Mouse (Mus musculus) forebrain, embryonic 13.5 days (tissue): ENCODE data around the gene Arxes1. TPM values are rescaled to one million over a fixed set of nuclear protein-coding genes. Genes with fewer than 3 reads are reported as not detected.
A peak's percentile ranks its signal among the peaks of the same experiment; 100 is the strongest.
"Not testable (repeated sequence)": the region's sequence is repeated elsewhere in the genome, so short reads cannot be mapped to it uniquely, and the experiment has no call there.

Experiments
- ATAC-seq: fragments of 200-750 bp; cut with Nextera tagmentation; 2 replicates; pipeline ENCODE4 v1.8.0; 2017
- H3K27ac ChIP-seq: fragments of 300-500 bp; sonication (generic); 2 replicates; pipeline ENCODE4 v1.5.1; 2015; ENCODE audit warnings: inconsistent platforms, mild to moderate bottlenecking, moderate library complexity
- H3K27me3 ChIP-seq: fragments of 300-500 bp; sonication (generic); 2 replicates; pipeline ENCODE4 v1.6.1; 2015; ENCODE audit warnings: mild to moderate bottlenecking, inconsistent platforms
- H3K36me3 ChIP-seq: fragments of 300-500 bp; sonication (generic); 2 replicates; pipeline ENCODE4 v1.6.1; 2015; ENCODE audit warnings: mild to moderate bottlenecking, inconsistent platforms; ENCODE audit not compliant: poor library complexity, severe bottlenecking
- H3K4me1 ChIP-seq: fragments of 300-500 bp; sonication (generic); 2 replicates; pipeline ENCODE4 v1.6.1; 2015; ENCODE audit warnings: inconsistent platforms
- H3K4me2 ChIP-seq: fragments of 300-500 bp; sonication (generic); 2 replicates; pipeline ENCODE4 v1.6.1; 2015; ENCODE audit warnings: inconsistent platforms, mild to moderate bottlenecking, moderate library complexity
- H3K4me3 ChIP-seq: fragments of 300-500 bp; sonication (generic); 2 replicates; pipeline ENCODE4 v1.5.1; 2015; ENCODE audit warnings: mild to moderate bottlenecking, inconsistent platforms
- H3K9ac ChIP-seq: fragments of 300-500 bp; sonication (generic); 2 replicates; pipeline ENCODE4 v1.6.1; 2015; ENCODE audit warnings: mild to moderate bottlenecking, inconsistent platforms
- H3K9me3 ChIP-seq: fragments of 300-500 bp; sonication (generic); replicated peaks from 2 replicates; pipeline ENCODE4 v1.6.1; 2016; ENCODE audit warnings: inconsistent platforms
- WGBS: fragments of 180-500 bp; shearing (Covaris S2); methylation state at CpG from one replicate; pipeline ENCODE4 v1.1.7; 2015; 5-methylcytosine and 5-hydroxymethylcytosine counted together
- polyA plus RNA-seq: library from polyadenylated mRNA; unstranded; fragments of >200 nt; fragmentation: Nextera tagmentation; extraction: Ambion mirVana; gene quantifications from 2 replicates; pipeline ENCODE4 v1.2.1, GENCODE M21; 2015

The Arxes1 gene
- polyA plus RNA-seq, 1 experiment from 2014 or later = 61.6 TPM

DNA sequence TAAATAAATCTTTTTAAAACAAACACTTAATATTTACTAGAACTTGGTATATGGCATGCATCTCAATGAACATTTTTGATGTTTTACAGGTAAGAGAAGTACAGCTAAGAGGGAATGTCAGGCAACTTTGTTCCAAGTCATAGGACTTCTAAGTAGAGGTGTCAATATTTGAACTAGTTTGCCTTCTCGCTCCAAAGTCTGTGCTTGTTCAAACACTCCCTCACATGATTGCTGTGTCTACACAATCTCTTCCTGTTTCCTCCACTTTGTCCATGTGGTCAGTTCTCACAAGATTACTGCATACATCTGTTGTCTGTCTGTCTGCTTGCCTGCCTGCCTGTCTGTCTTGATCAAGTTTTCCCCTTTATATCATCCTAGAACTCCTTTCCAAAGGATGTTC, 27.5 kb downstream of the Arxes1 start:
- no peak overlapping the region for H3K27ac ChIP-seq
- H3K27me3 ChIP-seq = no peaks in the 10 kb centered on the region
- no peak for ATAC-seq
- no peaks in the 10 kb centered on the region for H3K4me1 ChIP-seq
- H3K9ac ChIP-seq = no peak overlapping the region
- H3K9me3 ChIP-seq = no peaks in the 10 kb centered on the region
- H3K4me3 ChIP-seq = no peak overlapping the region
- H3K36me3 ChIP-seq = no peaks in the 10 kb centered on the region
- no peak overlapping the region for H3K4me2 ChIP-seq
- WGBS = 82% methylated on average over 1 of the region's 1 CpGs

DNA sequence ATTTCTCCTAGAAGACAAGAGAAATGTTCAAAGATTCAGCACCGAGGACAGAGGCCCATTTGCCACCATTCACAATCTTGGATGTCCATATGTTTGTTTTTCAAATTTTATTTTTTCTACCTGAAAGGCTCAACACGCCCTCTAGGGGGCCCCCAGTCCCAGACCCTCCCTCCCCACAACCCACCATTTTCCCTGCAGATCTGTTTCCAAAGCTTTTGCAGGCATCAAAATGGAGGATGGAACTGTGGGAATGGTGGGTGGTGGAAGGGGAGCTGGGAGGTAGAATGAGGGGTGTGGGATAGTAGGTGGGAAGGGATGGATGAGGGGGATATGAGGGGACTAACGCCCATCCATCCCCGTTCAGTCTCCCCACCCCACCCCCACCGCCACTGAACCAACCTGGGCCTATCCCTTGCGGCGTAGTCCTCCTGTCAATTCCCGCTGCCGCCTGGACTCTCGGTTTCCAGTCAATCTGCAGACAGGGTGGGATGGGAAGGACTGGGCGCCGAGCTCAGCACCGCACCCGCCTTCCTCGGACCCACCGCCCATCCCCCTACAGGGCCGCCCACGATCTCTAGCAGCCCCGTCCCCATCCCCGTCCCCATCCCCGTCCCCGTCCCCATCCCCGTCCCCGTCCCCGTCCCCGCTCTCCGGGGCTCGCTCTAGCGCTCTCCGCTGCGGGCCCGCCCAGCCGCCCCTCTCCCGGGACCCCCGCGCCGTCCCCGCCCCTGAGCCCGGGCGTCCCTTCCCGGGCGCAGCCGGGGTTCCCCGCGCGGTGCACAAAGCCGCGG, 34.2 kb downstream of the Arxes1 start:
- not testable (repeated sequence) for H3K4me1 ChIP-seq, H3K36me3 ChIP-seq, H3K9me3 ChIP-seq, H3K27me3 ChIP-seq
- Histone ChIP-seq H3K27ac (peak overlapping the region; percentile 77), H3K4me2 (peak overlapping the region; percentile 56), H3K4me3 (peak overlapping the region; percentile 47), H3K9ac (peak overlapping the region; percentile 66)
- 33% methylated on average over 7 of the region's 48 CpGs for WGBS
- ATAC-seq = peak; percentile 79

DNA sequence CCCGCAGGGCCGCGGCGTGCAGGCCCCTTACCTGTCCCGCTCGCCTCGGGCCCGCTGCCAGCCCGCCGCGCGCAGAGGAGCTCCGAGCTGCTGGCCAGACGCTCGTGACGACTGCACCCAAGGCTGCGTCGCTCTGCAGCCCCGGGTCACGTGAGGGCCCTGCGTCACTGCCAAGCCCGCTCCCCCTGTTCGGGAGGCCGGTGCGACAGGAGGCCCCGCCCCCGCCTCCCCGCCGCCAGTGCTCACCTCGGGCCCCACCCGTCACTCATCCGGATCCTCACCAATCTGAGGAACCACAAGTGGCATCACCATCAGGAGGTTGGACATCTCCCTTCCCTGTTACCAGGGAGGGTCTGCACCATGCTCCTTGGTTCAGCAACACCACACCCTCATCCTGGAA, 34.9 kb downstream of the Arxes1 start, which contains the start of gene Bex2:
Gene Bex2 (minus strand): TSS at position 217 of the 400 bp plus-strand sequence.
- peak within 1 kb of the TSS; percentile 56 for H3K4me2 ChIP-seq
- no CpG with 5 or more reads among the region's 32 CpGs for WGBS
- peak within 1 kb of the TSS; percentile 77 for H3K27ac ChIP-seq
- H3K4me3 ChIP-seq = peak within 1 kb of the TSS; percentile 47
- peak within 1 kb of the TSS; percentile 66 for H3K9ac ChIP-seq
- H3K36me3 ChIP-seq, H3K4me1 ChIP-seq, H3K9me3 ChIP-seq, H3K27me3 ChIP-seq: not testable (repeated sequence)
- ATAC-seq = peak; percentile 97

Other genes with a start within 250 kb of the Arxes1 start
- gene Bhlhb9, start 235.8 kb upstream of the Arxes1 start, polyA plus RNA-seq = 79.4 and 94.8 TPM in 2 replicates
- gene Gprasp2, start 194.3 kb upstream of the Arxes1 start, polyA plus RNA-seq = 72.6 and 101 TPM in 2 replicates
- 150 and 176 TPM in 2 replicates for gene Arxes2, start 39.5 kb upstream of the Arxes1 start, polyA plus RNA-seq
- gene Bex2, start 34.9 kb downstream of the Arxes1 start, polyA plus RNA-seq = 511 and 538 TPM in 2 replicates
- gene Nxf3, start 51.9 kb downstream of the Arxes1 start, polyA plus RNA-seq = not detected in 2 replicates
- gene Bex4, start 105.6 kb downstream of the Arxes1 start, polyA plus RNA-seq = 133 and 145 TPM in 2 replicates
- gene Tceal8, start 139.0 kb downstream of the Arxes1 start, polyA plus RNA-seq = 127 and 135 TPM in 2 replicates
- gene Tceal5, start 170.5 kb downstream of the Arxes1 start, polyA plus RNA-seq = 11.0 and 13.0 TPM in 2 replicates
- gene Tceal7, start 181.4 kb downstream of the Arxes1 start, polyA plus RNA-seq = 1.3 and 1.5 TPM in 2 replicates
- gene Bex1, start 182.1 kb downstream of the Arxes1 start, polyA plus RNA-seq = 177 and 185 TPM in 2 replicates
- 385 and 419 TPM in 2 replicates for gene Tceal9, start 211.7 kb downstream of the Arxes1 start, polyA plus RNA-seq
- gene Bex3, start 236.9 kb downstream of the Arxes1 start, polyA plus RNA-seq = 649 and 658 TPM in 2 replicates